Mouse (Mus musculus) urinary bladder, postnatal 4 days (tissue): Measurements from ENCODE around the gene Gm10234.

ENCODE experiments used
- DNase-seq, 2 experiments: peaks; one replicate each; pipeline ENCODE4 v3.0.0; 2021 to 2022; ENCODE audit warnings: low spot score in 2 of 2

Gene Gm10234

GRCm38 (mm10) chr6:95321812-95322211 is at the start of gene Gm10234:
Gene Gm10234 (plus strand): TSS chr6:95322112.
- DNase-seq: no peak

- no peak for DNase-seq
Measured at GRCm38 (mm10) chr6:95277633-95278032, 44.3 kb upstream of the Gm10234 start.

- DNase-seq: no peak
Measured at GRCm38 (mm10) chr6:95296025-95296424, 25.9 kb upstream of the Gm10234 start.

GRCm38 (mm10) chr6:95298387-95298786 is 23.5 kb upstream of the Gm10234 start:
- DNase-seq: no peak

GRCm38 (mm10) chr6:95300658-95301057 is 21.3 kb upstream of the Gm10234 start:
- no peak for DNase-seq

- DNase-seq: no peak
Measured at GRCm38 (mm10) chr6:95331191-95331590, 9.3 kb downstream of the Gm10234 start.

GRCm38 (mm10) chr6:95334781-95335180 is 12.9 kb downstream of the Gm10234 start:
- no peak for DNase-seq

- DNase-seq: no peak
Measured at GRCm38 (mm10) chr6:95349378-95349777, 27.5 kb downstream of the Gm10234 start.

GRCm38 (mm10) chr6:95353043-95353442 is 31.1 kb downstream of the Gm10234 start:
- no peak for DNase-seq

- no peak for DNase-seq
Measured at GRCm38 (mm10) chr6:95353886-95354285, 32.0 kb downstream of the Gm10234 start.

- no peak for DNase-seq
Measured at GRCm38 (mm10) chr6:95360084-95360483, 38.2 kb downstream of the Gm10234 start.

- no peak for DNase-seq
Measured at GRCm38 (mm10) chr6:95362707-95363106, 40.8 kb downstream of the Gm10234 start.

GRCm38 (mm10) chr6:95371811-95372210 is 49.9 kb downstream of the Gm10234 start:
- no peak for DNase-seq
